In the genomic region with DNA sequence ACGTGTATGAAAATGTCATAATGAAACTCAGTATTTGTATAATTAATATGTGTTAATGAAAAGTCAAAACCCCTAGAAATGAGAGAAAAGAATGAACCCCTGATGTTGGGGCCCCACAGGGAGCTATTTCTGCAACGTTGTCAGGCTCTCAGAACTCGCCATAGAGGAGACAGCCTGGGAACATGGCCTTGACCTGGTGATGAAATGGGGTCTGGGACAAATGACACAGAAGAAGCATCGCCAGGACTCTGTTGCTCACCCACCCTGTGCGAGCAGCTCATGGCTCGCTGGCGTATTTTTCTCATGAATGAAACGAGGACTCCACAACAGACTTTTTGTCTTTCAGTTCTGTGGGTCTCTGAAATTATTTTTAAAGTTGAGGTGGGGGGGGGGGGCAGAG, we compare ENCODE assay signal across 22 mouse cellular contexts.
"Had no signal": no experiment of that assay in that cellular context is flagged by ENCODE, and none has a peak within 500 bp of the region (broad histone marks: within the 10 kb centered on the region; RNA-seq: fewer than 3 reads in every experiment).

No protein-coding gene starts in this region.

- H3K4me1 ChIP-seq: liver, embryonic 13.5 days; liver, embryonic 15.5 days had no signal

- H3K27ac ChIP-seq: heart, embryonic 13.5 days; heart, embryonic 15.5 days; hindbrain, embryonic 13.5 days; hindbrain, embryonic 15.5 days; hindbrain, postnatal 0 days; kidney, postnatal 0 days; limb, embryonic 12.5 days; liver, embryonic 13.5 days; liver, embryonic 15.5 days had no signal

- ATAC-seq: hindbrain, postnatal 0 days; intestine, embryonic 16.5 days had no signal

- H3K4me3 ChIP-seq: heart, adult 2 months; heart, embryonic 13.5 days; heart, embryonic 15.5 days; hindbrain, embryonic 13.5 days; hindbrain, embryonic 15.5 days; kidney, embryonic 15.5 days; limb, embryonic 12.5 days; liver, embryonic 13.5 days; liver, embryonic 15.5 days had no signal

- H3K36me3 ChIP-seq: heart, embryonic 13.5 days; heart, embryonic 15.5 days; hindbrain, embryonic 13.5 days; hindbrain, embryonic 15.5 days; kidney, embryonic 15.5 days; limb, embryonic 12.5 days; liver, embryonic 13.5 days; liver, embryonic 15.5 days had no signal

- DNase-seq: gastrocnemius, postnatal 10 days; gastrocnemius, postnatal 36 days; heart, adult 11 months; heart, adult 2 months; heart, postnatal 14 days; heart, postnatal 36 days; kidney, postnatal 14 days; layer of hippocampus, adult 9-11 months; layer of hippocampus, postnatal 36 days; left cerebral cortex, postnatal 4 days; liver; liver, embryonic 13.5 days had no signal

- H3K9me3 ChIP-seq: heart, embryonic 13.5 days; heart, embryonic 15.5 days; hindbrain, embryonic 13.5 days; hindbrain, embryonic 15.5 days; kidney, embryonic 15.5 days; limb, embryonic 12.5 days; liver, embryonic 13.5 days; liver, embryonic 15.5 days had no signal

- H3K27me3 ChIP-seq: heart, embryonic 13.5 days; heart, embryonic 15.5 days; hindbrain, embryonic 13.5 days; hindbrain, embryonic 15.5 days; kidney, embryonic 15.5 days; limb, embryonic 12.5 days; liver, embryonic 13.5 days; liver, embryonic 15.5 days had no signal
